Mouse (Mus musculus) MEL (cell line): ENCODE results near the gene Slain2.

Experiments
- CHD2 ChIP-seq: IDR thresholded peaks from 2 replicates; pipeline ENCODE4 v1.6.1; 2011; ENCODE audit warnings: low read length, improper control_type of control experiment
- CTCF ChIP-seq, 3 experiments: IDR thresholded peaks in 2 of 3; conservative IDR thresholded peaks in 1 of 3; 2 replicates each; pipeline ENCODE4 v1.5.1; 2011 to 2012; ENCODE audit warnings: low read length in 3 of 3, low read depth in 2 of 3, mild to moderate bottlenecking in 2 of 3, improper control_type of control experiment in 1 of 3, inconsistent platforms in 1 of 3, mixed read lengths in 1 of 3, moderate library complexity in 1 of 3; ENCODE audit not compliant: control insufficient read depth in 1 of 3, insufficient read depth in 1 of 3, poor library complexity in 1 of 3, severe bottlenecking in 1 of 3
- EP300 ChIP-seq, 2 experiments: IDR thresholded peaks; 2 replicates each; pipeline ENCODE4 v1.6.1; 2011; ENCODE audit warnings: improper control_type of control experiment in 2 of 2, low read length in 2 of 2, low read depth in 1 of 2, mild to moderate bottlenecking in 1 of 2
- KAT2A ChIP-seq: conservative IDR thresholded peaks from 2 replicates; pipeline ENCODE4 v1.6.1; 2012; ENCODE audit warnings: low read depth, low read length, improper control_type of control experiment, inconsistent platforms
- MAFK ChIP-seq: IDR thresholded peaks from 2 replicates; pipeline ENCODE4 v1.6.1; 2011; ENCODE audit warnings: low read depth, mild to moderate bottlenecking, low read length, improper control_type of control experiment, borderline replicate concordance
- MAX ChIP-seq: IDR thresholded peaks from 2 replicates; pipeline ENCODE4 v1.6.1; 2011; ENCODE audit warnings: low read length, improper control_type of control experiment
- NELFE ChIP-seq: IDR thresholded peaks from 2 replicates; pipeline ENCODE4 v1.6.1; 2011; ENCODE audit warnings: low read depth, low read length, improper control_type of control experiment
- NRF1 ChIP-seq: IDR thresholded peaks from 2 replicates; pipeline ENCODE4 v1.6.1; 2014; ENCODE audit warnings: low read depth, mild to moderate bottlenecking, inconsistent platforms, low read length, improper control_type of control experiment, moderate library complexity; ENCODE audit not compliant: poor library complexity, insufficient read depth, severe bottlenecking
- POLR2A ChIP-seq, 2 experiments: IDR thresholded peaks; 2 replicates each; pipeline ENCODE4 v1.6.1; 2011 to 2012; ENCODE audit warnings: low read length in 2 of 2, mild to moderate bottlenecking in 2 of 2, control low read depth in 1 of 2, improper control_type of control experiment in 1 of 2, low read depth in 1 of 2, moderate library complexity in 1 of 2; ENCODE audit not compliant: control insufficient read depth in 1 of 2, insufficient read depth in 1 of 2, poor library complexity in 1 of 2
- POLR2AphosphoS5 ChIP-seq: IDR thresholded peaks from 2 replicates; pipeline ENCODE4 v1.6.1; 2012; ENCODE audit warnings: low read depth, borderline replicate concordance, mild to moderate bottlenecking, inconsistent platforms, low read length, moderate library complexity, mixed read lengths
- TBP ChIP-seq: IDR thresholded peaks from 2 replicates; pipeline ENCODE4 v1.8.0; 2011; ENCODE audit warnings: low read depth, low read length, improper control_type of control experiment
- TCF12 ChIP-seq: IDR thresholded peaks from 2 replicates; pipeline ENCODE4 v1.6.1; 2014; ENCODE audit warnings: low read depth, mild to moderate bottlenecking, inconsistent platforms, low read length, improper control_type of control experiment, moderate library complexity
- ZKSCAN1 ChIP-seq: IDR thresholded peaks from 2 replicates; pipeline ENCODE4 v1.6.1; 2012; ENCODE audit warnings: low read depth, mild to moderate bottlenecking, inconsistent platforms, low read length, improper control_type of control experiment, moderate library complexity

- TF ChIP-seq POLR2A (IDR thresholded peaks at IDR 0.05; ENCODE audit: control insufficient read depth in 1 of 2, insufficient read depth in 1 of 2, low read depth in 1 of 2, low read length in 2 of 2, poor library complexity in 1 of 2) (no peak), MAX (no peak), TCF12 (no peak), CTCF (IDR thresholded peaks at IDR 0.05 in 2 of 3, conservative IDR thresholded peaks at IDR 0.05 in 1 of 3; ENCODE audit: control insufficient read depth in 1 of 3, insufficient read depth in 1 of 3, low read depth in 2 of 3, low read length in 3 of 3, poor library complexity in 1 of 3, severe bottlenecking in 1 of 3) (no peak), TBP (no peak), EP300 (IDR thresholded peaks at IDR 0.05; ENCODE audit: low read depth in 1 of 2, low read length in 2 of 2) (no peak), CHD2 (no peak), POLR2AphosphoS5 (no peak), MAFK (no peak), NELFE (no peak), ZKSCAN1 (no peak), KAT2A (no peak), NRF1 (no peak)
These were observed 80.8 kb downstream of the Slain2 start for GRCm38 (mm10) chr5:72994928-72995327.
